Mouse (Mus musculus) G1E-ER4 (cell line): Measurements from ENCODE around the gene Olfr1424. TPM values are rescaled to one million over a fixed set of nuclear protein-coding genes. Genes with fewer than 3 reads are reported as not detected.
"Not testable (repeated sequence)": the region's sequence is repeated elsewhere in the genome, so short reads cannot be mapped to it uniquely, and the experiment has no call there.

Experiments
- GATA1 ChIP-seq: IDR thresholded peaks from one replicate; pipeline ENCODE4 v1.8.0; 2012; ENCODE audit warnings: low read length, inconsistent platforms
- polyA plus RNA-seq: library from polyadenylated mRNA; stranded (reverse); fragments of >175 nt; gene quantifications from 2 replicates; pipeline ENCODE4 v1.2.3, GENCODE M21; 2012

The Olfr1424 gene
- not detected in 2 replicates for polyA plus RNA-seq

GRCm38 (mm10) chr19:12062582-12062981, at the start of gene Olfr1424:
Gene Olfr1424, minus strand, starts transcription at chr19:12062682.
- not testable (repeated sequence) for TF ChIP-seq GATA1

- TF ChIP-seq GATA1, result no peak
Observed at GRCm38 (mm10) chr19:12104541-12104940, 42.1 kb upstream of the Olfr1424 start.

- TF ChIP-seq GATA1, result no peak
Observed at GRCm38 (mm10) chr19:12103234-12103633, 40.8 kb upstream of the Olfr1424 start, which contains the start of gene Olfr1427. Gene Olfr1427, minus strand, starts transcription at chr19:12103334.

- no peak for TF ChIP-seq GATA1
Observed at GRCm38 (mm10) chr19:12091913-12092312, 29.4 kb upstream of the Olfr1424 start, which contains the start of gene Olfr1426. Gene Olfr1426, minus strand, starts transcription at chr19:12092013.

- TF ChIP-seq GATA1, result not testable (repeated sequence)
Observed at GRCm38 (mm10) chr19:12077631-12078030, 15.1 kb upstream of the Olfr1424 start, which contains the start of gene Olfr1425. Gene Olfr1425, minus strand, starts transcription at chr19:12077731.

GRCm38 (mm10) chr19:12043163-12043562, 19.3 kb downstream of the Olfr1424 start:
- TF ChIP-seq GATA1, result no peak

GRCm38 (mm10) chr19:12041217-12041616, 21.3 kb downstream of the Olfr1424 start, which contains the start of gene Olfr1423:
Gene Olfr1423, minus strand, starts transcription at chr19:12041317.
- TF ChIP-seq GATA1, result no peak

GRCm38 (mm10) chr19:12037727-12038126, 24.8 kb downstream of the Olfr1424 start:
- no peak for TF ChIP-seq GATA1

- TF ChIP-seq GATA1, result no peak
Observed at GRCm38 (mm10) chr19:12026606-12027005, 35.9 kb downstream of the Olfr1424 start.

- TF ChIP-seq GATA1, result no peak
Observed at GRCm38 (mm10) chr19:12025333-12025732, 37.1 kb downstream of the Olfr1424 start.

GRCm38 (mm10) chr19:12024149-12024548, 38.3 kb downstream of the Olfr1424 start:
- no peak for TF ChIP-seq GATA1

- TF ChIP-seq GATA1, result no peak
Observed at GRCm38 (mm10) chr19:12016192-12016591, 46.3 kb downstream of the Olfr1424 start.

- TF ChIP-seq GATA1, result no peak
Observed at GRCm38 (mm10) chr19:12015708-12016107, 46.8 kb downstream of the Olfr1424 start.

GRCm38 (mm10) chr19:12013228-12013627, 49.3 kb downstream of the Olfr1424 start:
- TF ChIP-seq GATA1, result no peak

- no peak for TF ChIP-seq GATA1
Observed at GRCm38 (mm10) chr19:12012615-12013014, 49.9 kb downstream of the Olfr1424 start.

- no peak for TF ChIP-seq GATA1
Observed at GRCm38 (mm10) chr19:12011560-12012556, 50.6 kb downstream of the Olfr1424 start.
